Mouse (Mus musculus) layer of hippocampus, postnatal 14 days (tissue): ENCODE results near the gene 4930451I11Rik. TPM values are rescaled to one million over a fixed set of nuclear protein-coding genes. Genes with fewer than 3 reads are reported as not detected.

Experiments used
- DNase-seq, 2 experiments: peaks; one replicate each; pipeline ENCODE4 v3.0.0; 2021 to 2022; ENCODE audit warnings: low spot score in 2 of 2, mixed read lengths in 1 of 2
- total RNA-seq, 2 experiments: library from RNA; stranded (reverse); gene quantifications; 2 replicates each; pipeline ENCODE4 v1.2.3; 2021

The 4930451I11Rik gene
- total RNA-seq, 2 experiments from 2014 or later = not detected

DNA sequence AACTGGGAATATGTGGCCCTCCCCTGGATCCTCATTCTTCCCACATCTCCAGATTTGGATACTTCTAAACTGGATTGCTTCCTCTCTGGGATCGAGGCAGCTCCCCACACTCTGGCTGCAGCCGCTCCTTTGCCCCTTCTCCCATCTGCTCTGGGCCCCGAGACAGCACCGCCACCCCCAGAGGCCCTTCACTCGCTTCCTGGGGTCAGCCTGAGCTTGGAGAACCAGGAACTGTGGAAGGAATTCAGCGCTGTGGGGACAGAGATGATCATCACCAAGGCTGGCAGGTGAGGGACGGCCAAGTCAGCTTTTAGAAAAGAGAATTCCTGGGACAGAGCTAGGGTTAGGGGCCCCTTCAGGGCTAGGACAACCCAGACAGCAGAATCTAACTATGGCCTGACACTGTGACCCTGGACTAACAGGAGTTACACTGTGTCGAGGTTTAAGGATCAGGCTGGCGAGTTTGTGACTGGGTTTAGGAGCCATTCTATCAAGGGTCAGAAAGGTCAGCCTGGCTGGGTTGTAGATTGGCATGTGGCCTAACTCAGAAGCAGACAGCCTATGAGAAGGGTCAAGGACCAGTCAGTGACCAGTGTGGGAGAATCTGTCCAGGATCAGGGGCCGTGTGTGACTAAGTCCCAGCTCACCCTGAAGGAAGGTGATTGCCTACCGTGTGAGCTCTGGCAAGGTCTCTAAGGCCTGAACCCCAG is 49.6 kb downstream of the 4930451I11Rik start:
- DNase-seq = no peak

DNA sequence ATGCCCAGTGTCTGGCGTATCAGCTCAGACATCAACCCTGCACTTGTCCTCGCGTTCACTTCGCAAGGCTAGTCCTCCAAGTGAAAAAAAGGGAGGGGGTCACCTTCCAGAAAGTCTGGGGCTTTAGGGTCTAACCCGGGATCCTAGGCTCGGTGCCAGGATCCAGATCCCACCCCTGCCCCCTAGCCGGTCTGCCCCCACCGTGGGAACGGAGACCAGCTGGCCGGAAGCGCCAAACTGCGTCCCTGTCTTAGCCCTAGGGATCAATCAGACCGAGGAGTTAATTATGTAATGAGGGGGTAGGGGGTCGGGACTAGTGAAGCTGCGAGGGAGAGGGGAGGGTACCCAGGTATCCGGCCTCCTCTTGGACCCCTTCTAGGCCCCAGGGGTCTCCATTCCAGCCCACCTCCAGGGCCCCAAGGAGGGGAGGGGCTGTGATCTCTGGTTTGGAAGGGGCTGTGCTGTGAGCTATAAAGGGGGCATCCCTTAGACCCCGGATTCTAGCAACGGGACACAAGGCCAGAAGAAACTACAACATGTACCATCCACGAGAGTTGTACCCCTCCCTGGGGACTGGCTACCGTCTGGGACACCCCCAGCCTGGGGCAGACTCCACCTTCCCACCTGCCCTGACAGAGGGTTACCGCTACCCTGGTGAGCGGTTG is 50.3 kb downstream of the 4930451I11Rik start, which contains the start of gene Tbx6:
Tbx6 (plus strand) TSS at position 513 of the 665 bp plus-strand sequence.
- no peak for DNase-seq

Other genes with a start within 250 kb of the 4930451I11Rik start
- 1 to 10 TPM in 1 of 2 experiments, under 1 TPM in 1; 0.39 to 1.1 TPM for gene Apobr, start 246.7 kb downstream of the 4930451I11Rik start, total RNA-seq
- 10 to 100 TPM; 24.3 to 28.3 TPM for gene Cln3, start 245.8 kb downstream of the 4930451I11Rik start, total RNA-seq
- not detected for gene Il27, start 236.7 kb downstream of the 4930451I11Rik start, total RNA-seq
- gene Nupr1, start 200.8 kb downstream of the 4930451I11Rik start, total RNA-seq = 1 to 10 TPM; 4.2 to 4.4 TPM
- gene Sgf29, start 182.3 kb downstream of the 4930451I11Rik start, total RNA-seq = 10 to 100 TPM; 31.2 to 32.9 TPM
- gene Sult1a1, start 155.2 kb downstream of the 4930451I11Rik start, total RNA-seq = 10 to 100 TPM; 10.7 to 16.5 TPM
- gene Bola2, start 136.2 kb downstream of the 4930451I11Rik start, total RNA-seq = 100 to 1,000 TPM; 119 to 129 TPM
- gene Slx1b, start 135.9 kb downstream of the 4930451I11Rik start, total RNA-seq = 10 to 100 TPM; 16.2 to 19.8 TPM
- 100 to 1,000 TPM; 131 to 141 TPM for gene Coro1a, start 123.9 kb downstream of the 4930451I11Rik start, total RNA-seq
- gene Mapk3, start 72.0 kb downstream of the 4930451I11Rik start, total RNA-seq = 100 to 1,000 TPM; 137 to 142 TPM
- 1 to 10 TPM; 2.2 to 2.5 TPM for gene Gdpd3, start 65.3 kb downstream of the 4930451I11Rik start, total RNA-seq
- 100 to 1,000 TPM; 195 to 196 TPM for gene Ypel3, start 54.7 kb downstream of the 4930451I11Rik start, total RNA-seq
- under 1 TPM; 0.53 to 0.57 TPM for gene Tbx6, start 50.2 kb downstream of the 4930451I11Rik start, total RNA-seq
- 10 to 100 TPM; 49.0 to 51.8 TPM for gene Ppp4c, start 39.1 kb downstream of the 4930451I11Rik start, total RNA-seq
- 100 to 1,000 TPM; 109 to 112 TPM for gene Fam57b, start 34.0 kb downstream of the 4930451I11Rik start, total RNA-seq
- 10 to 100 TPM; 22.8 to 25.8 TPM for gene Doc2a, start 15.8 kb upstream of the 4930451I11Rik start, total RNA-seq
- gene Hirip3, start 30.3 kb upstream of the 4930451I11Rik start, total RNA-seq = 10 to 100 TPM; 27.6 to 34.7 TPM
- gene Ino80e, start 30.7 kb upstream of the 4930451I11Rik start, total RNA-seq = 10 to 100 TPM; 46.1 to 50.1 TPM
- gene Taok2, start 53.1 kb upstream of the 4930451I11Rik start, total RNA-seq = 100 to 1,000 TPM; 141 to 147 TPM
- 10 to 100 TPM; 25.2 to 27.5 TPM for gene Tmem219, start 91.3 kb upstream of the 4930451I11Rik start, total RNA-seq
- 100 to 1,000 TPM; 140 to 145 TPM for gene Kctd13, start 97.2 kb upstream of the 4930451I11Rik start, total RNA-seq
- 10 to 100 TPM; 35.2 to 38.6 TPM for gene Asphd1, start 117.9 kb upstream of the 4930451I11Rik start, total RNA-seq
- gene Sez6l2, start 118.9 kb upstream of the 4930451I11Rik start, total RNA-seq = 100 to 1,000 TPM; 316 to 335 TPM
- gene Cdipt, start 144.3 kb upstream of the 4930451I11Rik start, total RNA-seq = 100 to 1,000 TPM; 159 to 165 TPM
- gene Cdiptos, start 144.5 kb upstream of the 4930451I11Rik start, total RNA-seq = under 1 TPM; 0.30 to 0.79 TPM
- 1 to 10 TPM; 5.8 to 6.3 TPM for gene Mvp, start 183.0 kb upstream of the 4930451I11Rik start, total RNA-seq
- gene Pagr1b, start 184.8 kb upstream of the 4930451I11Rik start, total RNA-seq = 1 to 10 TPM in 1 of 2 experiments, not detected in 1; 2.0 TPM
- gene Pagr1a, start 185.7 kb upstream of the 4930451I11Rik start, total RNA-seq = 10 to 100 TPM; 21.2 to 27.3 TPM
- gene Gm42742, start 189.5 kb upstream of the 4930451I11Rik start, total RNA-seq = 10 to 100 TPM; 34.0 to 35.5 TPM
- gene Prrt2, start 189.6 kb upstream of the 4930451I11Rik start, total RNA-seq = 100 to 1,000 TPM; 184 to 201 TPM
- 100 to 1,000 TPM; 270 to 285 TPM for gene Maz, start 195.4 kb upstream of the 4930451I11Rik start, total RNA-seq
- 10 to 100 TPM; 11.1 to 15.3 TPM for gene Kif22, start 210.8 kb upstream of the 4930451I11Rik start, total RNA-seq